Mouse (Mus musculus) lung, postnatal 0 days (tissue): ENCODE results near the gene Wfdc17.
A peak's percentile ranks its signal among the peaks of the same experiment; 100 is the strongest.

Source experiments
- CTCF ChIP-seq: IDR thresholded peaks from 2 replicates; pipeline ENCODE4 v1.5.1; 2016; ENCODE audit warnings: antibody characterized with exemption, mild to moderate bottlenecking
- EP300 ChIP-seq: IDR thresholded peaks from 2 replicates; pipeline ENCODE4 v1.6.1; 2016; ENCODE audit warnings: antibody characterized with exemption, mild to moderate bottlenecking, control low read depth

DNA sequence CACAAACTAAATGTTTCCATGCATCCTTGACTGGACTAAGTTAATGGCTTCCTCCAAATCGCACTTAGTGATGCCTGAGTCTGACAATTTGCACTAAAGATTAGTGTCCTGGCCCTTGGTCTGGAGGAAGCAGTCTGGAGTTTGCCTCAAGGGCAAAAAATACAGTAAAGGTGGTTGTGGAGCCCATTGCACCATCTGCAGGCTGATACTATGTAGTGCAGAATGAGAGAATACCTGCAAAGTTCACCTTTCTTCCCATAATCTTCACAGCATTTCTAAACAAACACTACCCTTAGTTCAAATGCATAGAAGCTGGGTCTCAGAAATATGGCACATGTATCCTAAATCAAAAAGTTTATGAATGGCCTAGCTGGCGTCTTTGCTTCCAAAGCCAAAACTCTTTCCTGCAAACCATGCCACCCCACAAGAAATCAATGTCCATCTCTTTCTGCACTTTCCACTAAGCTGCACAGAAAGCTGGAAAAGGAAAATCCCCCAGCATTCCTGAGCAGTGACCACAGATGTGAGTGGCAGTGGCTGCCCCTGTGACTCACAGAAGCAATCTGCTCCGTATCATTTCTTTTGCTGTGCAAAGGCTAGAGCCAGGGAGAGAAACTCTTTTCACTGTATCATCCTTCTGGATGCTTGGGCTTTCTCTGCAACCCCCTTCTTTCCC lies 25.1 kb downstream of the Wfdc17 start:
- TF ChIP-seq EP300 (no peak), CTCF (peak; percentile 54)
